Mouse (Mus musculus) MEL (cell line): ENCODE measurements around the gene Ptprh. TPM values are rescaled to one million over a fixed set of nuclear protein-coding genes. Genes with fewer than 3 reads are reported as not detected.
A peak's percentile ranks its signal among the peaks of the same experiment; 100 is the strongest.

Experiments
- DNase-seq: peaks from one replicate; pipeline ENCODE4 v3.0.0; 2011; ENCODE audit warnings: low read depth, low spot score
- H3K27ac ChIP-seq: 2 replicates; pipeline ENCODE4 v1.5.1; 2012; ENCODE audit warnings: low read depth, mild to moderate bottlenecking, control low read depth, low read length, moderate library complexity; ENCODE audit not compliant: control insufficient read depth
- H3K27me3 ChIP-seq, 2 experiments: fragments of 150-350 bp in 1 of 2; sonication (generic) in 1 of 2; 2 replicates each; pipeline ENCODE4 v1.6.1; 2012; ENCODE audit warnings: low read length in 2 of 2, mild to moderate bottlenecking in 2 of 2, improper control_type of control experiment in 1 of 2, moderate library complexity in 1 of 2; ENCODE audit not compliant: insufficient read depth in 2 of 2, control insufficient read depth in 1 of 2
- H3K36me3 ChIP-seq, 2 experiments: 2 replicates each; pipeline ENCODE4 v1.6.1; 2012 to 2014; ENCODE audit warnings: low read length in 2 of 2, improper control_type of control experiment in 1 of 2, inconsistent platforms in 1 of 2, mild to moderate bottlenecking in 1 of 2; ENCODE audit not compliant: insufficient read depth in 2 of 2, control insufficient read depth in 1 of 2
- H3K4me1 ChIP-seq, 2 experiments: fragments of 150-350 bp in 1 of 2; sonication (generic) in 1 of 2; 2 replicates each; pipeline ENCODE4 v1.6.1; 2012; ENCODE audit warnings: low read length in 2 of 2, improper control_type of control experiment in 1 of 2, mild to moderate bottlenecking in 1 of 2; ENCODE audit not compliant: insufficient read depth in 2 of 2, control insufficient read depth in 1 of 2
- H3K4me3 ChIP-seq, 2 experiments: fragments of 150-350 bp in 1 of 2; sonication (generic) in 1 of 2; 2 replicates each; pipeline ENCODE4 v1.5.1; 2012; ENCODE audit warnings: low read depth in 2 of 2, low read length in 2 of 2, mild to moderate bottlenecking in 2 of 2, moderate library complexity in 2 of 2, control low read depth in 1 of 2, improper control_type of control experiment in 1 of 2; ENCODE audit not compliant: control insufficient read depth in 1 of 2, insufficient read depth in 1 of 2
- H3K79me2 ChIP-seq: 2 replicates; pipeline ENCODE4 v1.6.1; 2012; ENCODE audit warnings: mild to moderate bottlenecking, low read length, moderate library complexity; ENCODE audit not compliant: control insufficient read depth, poor library complexity, insufficient read depth
- H3K9ac ChIP-seq: 2 replicates; pipeline ENCODE4 v1.6.1; 2012; ENCODE audit warnings: low read depth, mild to moderate bottlenecking, control low read depth, low read length, moderate library complexity; ENCODE audit not compliant: control insufficient read depth, poor library complexity, severe bottlenecking
- H3K9me3 ChIP-seq: fragments of 150-350 bp; sonication (generic); replicated peaks from 2 replicates; pipeline ENCODE4 v1.6.1; 2012; ENCODE audit warnings: mild to moderate bottlenecking, low read length, improper control_type of control experiment, moderate library complexity; ENCODE audit not compliant: insufficient read depth
- CHD1 ChIP-seq: IDR thresholded peaks from 2 replicates; pipeline ENCODE4 v1.6.1; 2012; ENCODE audit warnings: low read depth, mild to moderate bottlenecking, inconsistent platforms, low read length, improper control_type of control experiment
- CHD2 ChIP-seq: IDR thresholded peaks from 2 replicates; pipeline ENCODE4 v1.6.1; 2011; ENCODE audit warnings: low read length, improper control_type of control experiment
- CTCF ChIP-seq, 3 experiments: IDR thresholded peaks in 2 of 3; conservative IDR thresholded peaks in 1 of 3; 2 replicates each; pipeline ENCODE4 v1.5.1; 2011 to 2012; ENCODE audit warnings: low read length in 3 of 3, low read depth in 2 of 3, mild to moderate bottlenecking in 2 of 3, improper control_type of control experiment in 1 of 3, inconsistent platforms in 1 of 3, mixed read lengths in 1 of 3, moderate library complexity in 1 of 3; ENCODE audit not compliant: control insufficient read depth in 1 of 3, insufficient read depth in 1 of 3, poor library complexity in 1 of 3, severe bottlenecking in 1 of 3
- E2F4 ChIP-seq: IDR thresholded peaks from 2 replicates; pipeline ENCODE4 v1.6.1; 2011; ENCODE audit warnings: low read depth, low read length, improper control_type of control experiment, borderline replicate concordance
- ELF1 ChIP-seq: IDR thresholded peaks from 2 replicates; pipeline ENCODE4 v1.6.1; 2014; ENCODE audit warnings: low read depth, mild to moderate bottlenecking, inconsistent platforms, low read length, improper control_type of control experiment, moderate library complexity
- GABPA ChIP-seq: IDR thresholded peaks from 2 replicates; pipeline ENCODE4 v1.6.1; 2012; ENCODE audit warnings: low read depth, mild to moderate bottlenecking, inconsistent platforms, low read length, improper control_type of control experiment, moderate library complexity
- GATA1 ChIP-seq: IDR thresholded peaks from 2 replicates; pipeline ENCODE4 v1.6.1; 2011; ENCODE audit warnings: low read depth, low read length, improper control_type of control experiment
- HCFC1 ChIP-seq: IDR thresholded peaks from 2 replicates; pipeline ENCODE4 v1.6.1; 2012; ENCODE audit warnings: low read depth, mild to moderate bottlenecking, inconsistent platforms, low read length, improper control_type of control experiment, moderate library complexity
- JUND ChIP-seq: IDR thresholded peaks from 2 replicates; pipeline ENCODE4 v1.6.1; 2011; ENCODE audit warnings: low read depth, mild to moderate bottlenecking, improper control_type of control experiment, low read length
- KAT2A ChIP-seq: conservative IDR thresholded peaks from 2 replicates; pipeline ENCODE4 v1.6.1; 2012; ENCODE audit warnings: low read depth, low read length, improper control_type of control experiment, inconsistent platforms
- MAX ChIP-seq: IDR thresholded peaks from 2 replicates; pipeline ENCODE4 v1.6.1; 2011; ENCODE audit warnings: low read length, improper control_type of control experiment
- MAZ ChIP-seq: IDR thresholded peaks from 2 replicates; pipeline ENCODE4 v1.6.1; 2012; ENCODE audit warnings: low read depth, mild to moderate bottlenecking, inconsistent platforms, low read length, improper control_type of control experiment
- MEF2A ChIP-seq: IDR thresholded peaks from 2 replicates; pipeline ENCODE4 v1.6.1; 2014; ENCODE audit warnings: low read depth, mild to moderate bottlenecking, inconsistent platforms, low read length, improper control_type of control experiment; ENCODE audit not compliant: poor library complexity, insufficient replicate concordance, severe bottlenecking; ENCODE audit errors: extremely low read depth
- MYB ChIP-seq: IDR thresholded peaks from 2 replicates; pipeline ENCODE4 v1.6.1; 2011; ENCODE audit warnings: mild to moderate bottlenecking, low read depth, low read length, improper control_type of control experiment
- MYC ChIP-seq: IDR thresholded peaks from 2 replicates; pipeline ENCODE4 v1.6.1; 2011; ENCODE audit warnings: low read depth, mild to moderate bottlenecking, low read length, improper control_type of control experiment, moderate library complexity
- NRF1 ChIP-seq: IDR thresholded peaks from 2 replicates; pipeline ENCODE4 v1.6.1; 2014; ENCODE audit warnings: low read depth, mild to moderate bottlenecking, inconsistent platforms, low read length, improper control_type of control experiment, moderate library complexity; ENCODE audit not compliant: poor library complexity, insufficient read depth, severe bottlenecking
- POLR2A ChIP-seq, 2 experiments: IDR thresholded peaks; 2 replicates each; pipeline ENCODE4 v1.6.1; 2011 to 2012; ENCODE audit warnings: low read length in 2 of 2, mild to moderate bottlenecking in 2 of 2, control low read depth in 1 of 2, improper control_type of control experiment in 1 of 2, low read depth in 1 of 2, moderate library complexity in 1 of 2; ENCODE audit not compliant: control insufficient read depth in 1 of 2, insufficient read depth in 1 of 2, poor library complexity in 1 of 2
- POLR2AphosphoS2 ChIP-seq: IDR thresholded peaks from 2 replicates; pipeline ENCODE4 v1.6.1; 2011; ENCODE audit warnings: low read length, improper control_type of control experiment
- RCOR1 ChIP-seq: IDR thresholded peaks from 2 replicates; pipeline ENCODE4 v1.6.1; 2012; ENCODE audit warnings: low read depth, mild to moderate bottlenecking, inconsistent platforms, low read length, improper control_type of control experiment
- SIN3A ChIP-seq: IDR thresholded peaks from 2 replicates; pipeline ENCODE4 v1.6.1; 2012; ENCODE audit warnings: low read length, improper control_type of control experiment, inconsistent platforms
- SMC3 ChIP-seq: IDR thresholded peaks from 2 replicates; pipeline ENCODE4 v1.6.1; 2011; ENCODE audit warnings: low read depth, low read length, improper control_type of control experiment
- TCF12 ChIP-seq: IDR thresholded peaks from 2 replicates; pipeline ENCODE4 v1.6.1; 2014; ENCODE audit warnings: low read depth, mild to moderate bottlenecking, inconsistent platforms, low read length, improper control_type of control experiment, moderate library complexity
- ZC3H11A ChIP-seq: IDR thresholded peaks from 2 replicates; pipeline ENCODE4 v1.6.1; 2012; ENCODE audit warnings: low read depth, mild to moderate bottlenecking, inconsistent platforms, low read length, improper control_type of control experiment
- ZKSCAN1 ChIP-seq: IDR thresholded peaks from 2 replicates; pipeline ENCODE4 v1.6.1; 2012; ENCODE audit warnings: low read depth, mild to moderate bottlenecking, inconsistent platforms, low read length, improper control_type of control experiment, moderate library complexity
- ZMIZ1 ChIP-seq: IDR thresholded peaks from 2 replicates; pipeline ENCODE4 v1.6.1; 2012; ENCODE audit warnings: low read depth, mild to moderate bottlenecking, inconsistent platforms, low read length, improper control_type of control experiment, moderate library complexity
- ZNF384 ChIP-seq: IDR thresholded peaks from 2 replicates; pipeline ENCODE4 v1.6.1; 2012; ENCODE audit warnings: low read depth, mild to moderate bottlenecking, inconsistent platforms, low read length, improper control_type of control experiment
- polyA plus RNA-seq, 2 experiments: library from polyadenylated mRNA; stranded (reverse) in 1 of 2; unstranded in 1 of 2; fragments of >175 nt in 1 of 2; fragments of >200 nt in 1 of 2; gene quantifications; 2 replicates each; pipeline versions ENCODE4 v1.2.1 to v1.2.4; 2012; ENCODE audit warnings: low replicate concordance in 2 of 2, low read depth in 1 of 2; ENCODE audit not compliant: insufficient read length in 2 of 2, insufficient read depth in 1 of 2, missing spikeins in 1 of 2
- total RNA-seq: library from RNA; depleted of rRNA; stranded (reverse); fragments of 300-350 nt; gene quantifications from 2 replicates; pipeline ENCODE4 v1.2.3, GENCODE M21; 2012

Gene Ptprh
- total and polyA plus RNA-seq, 3 experiments = not detected

- TF ChIP-seq RCOR1 (no peak), POLR2A (IDR thresholded peaks at IDR 0.05; ENCODE audit: control insufficient read depth in 1 of 2, insufficient read depth in 1 of 2, low read depth in 1 of 2, low read length in 2 of 2, poor library complexity in 1 of 2) (no peak), MYB (no peak), JUND (0 out of 2 replicates have a peak, but pooled peaks have one; percentile 55)
These were observed 47.3 kb downstream of the Ptprh start (continued) for GRCm38 (mm10) chr7:4556256-4557166.

DNA sequence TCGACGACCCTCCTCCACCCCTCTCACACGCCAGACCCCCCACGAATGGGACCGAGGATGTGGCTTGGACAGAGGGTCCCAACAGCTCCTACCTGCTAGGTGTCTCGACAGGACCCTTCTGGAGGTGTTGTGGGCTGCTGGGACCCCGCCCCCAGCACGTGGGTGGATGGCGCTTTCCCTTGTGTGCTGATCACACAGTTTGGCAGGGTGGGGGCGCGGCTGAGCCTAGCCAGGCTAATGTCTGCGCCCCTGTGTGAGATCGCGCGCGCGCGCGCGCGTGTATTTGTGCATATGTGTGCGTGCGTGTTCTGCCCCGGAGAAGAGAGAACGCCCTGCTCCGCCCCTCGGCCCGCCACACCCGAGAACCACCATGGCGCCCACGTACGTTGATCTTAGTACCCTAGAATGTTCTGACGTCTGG lies 56.6 kb downstream of the Ptprh start, which contains the start of gene Syt5:
Syt5 (minus strand) TSS at position 321 of the 421 bp plus-strand sequence.
- Histone ChIP-seq H3K4me3 (no peak within 1 kb of the TSS), H3K36me3 (no peaks in the 10 kb centered on the region), H3K79me2 (no peaks in the 10 kb centered on the region), H3K9me3 (no peaks in the 10 kb centered on the region), H3K4me1 (no peaks in the 10 kb centered on the region)
- no peak for DNase-seq
- no peak for TF ChIP-seq NRF1
- no peak for TF ChIP-seq RCOR1
- TF ChIP-seq MEF2A = no peak
- TF ChIP-seq ZC3H11A = no peak
- TF ChIP-seq E2F4 = no peak
- no peak for TF ChIP-seq MAX
- TF ChIP-seq SMC3 = no peak
- no peak for TF ChIP-seq TCF12
- no peak for TF ChIP-seq HCFC1
- no peak for TF ChIP-seq GABPA
- no peak for TF ChIP-seq SIN3A
- no peak for TF ChIP-seq CHD2
- no peak for TF ChIP-seq GATA1
- TF ChIP-seq, all 39 proteins: peak for 0
- Histone ChIP-seq H3K27me3 (peaks cover 0 to 5% of the 10 kb centered on the region in 2 experiments; a peak in 2 of 4 replicates), H3K27ac (no peak within 1 kb of the TSS), H3K9ac (no peak within 1 kb of the TSS)

- Histone ChIP-seq H3K9me3 (no peaks in the 10 kb centered on the region), H3K27me3 (peaks cover 0 to 5% of the 10 kb centered on the region in 2 experiments; a peak in 2 of 4 replicates), H3K9ac (no peak overlapping the region), H3K27ac (no peak overlapping the region), H3K4me3 (no peak overlapping the region), H3K36me3 (no peaks in the 10 kb centered on the region), H3K79me2 (no peaks in the 10 kb centered on the region), H3K4me1 (no peaks in the 10 kb centered on the region)
- no peak for DNase-seq
- TF ChIP-seq ELF1 = no peak
- TF ChIP-seq MAX = no peak
- no peak for TF ChIP-seq ZNF384
- no peak for TF ChIP-seq CHD2
- no peak for TF ChIP-seq CTCF (IDR thresholded peaks at IDR 0.05 in 2 of 3, conservative IDR thresholded peaks at IDR 0.05 in 1 of 3; ENCODE audit: control insufficient read depth in 1 of 3, insufficient read depth in 1 of 3, low read depth in 2 of 3, low read length in 3 of 3, poor library complexity in 1 of 3, severe bottlenecking in 1 of 3)
- TF ChIP-seq MAZ = no peak
- no peak for TF ChIP-seq MYC
- TF ChIP-seq POLR2AphosphoS2 = no peak
- no peak for TF ChIP-seq MYB
- no peak for TF ChIP-seq KAT2A
- TF ChIP-seq POLR2A (IDR thresholded peaks at IDR 0.05; ENCODE audit: control insufficient read depth in 1 of 2, insufficient read depth in 1 of 2, low read depth in 1 of 2, low read length in 2 of 2, poor library complexity in 1 of 2) = no peak
- no peak for TF ChIP-seq E2F4
- TF ChIP-seq HCFC1 = no peak
- TF ChIP-seq ZMIZ1 = no peak
- TF ChIP-seq CHD1 = no peak
- TF ChIP-seq GABPA = no peak
- no peak for TF ChIP-seq SIN3A
- no peak for TF ChIP-seq ZKSCAN1
- no peak for TF ChIP-seq ZC3H11A
These were observed 57.2 kb downstream of the Ptprh start for GRCm38 (mm10) chr7:4546591-4547131.
